Mouse (Mus musculus) limb, embryonic 12.5 days (tissue): Measurements from ENCODE around the gene Msl2. TPM values are rescaled to one million over a fixed set of nuclear protein-coding genes. Genes with fewer than 3 reads are reported as not detected.

ENCODE experiments used
- ATAC-seq: fragments of 200-750 bp; cut with Nextera tagmentation; 2 replicates; pipeline ENCODE4 v1.8.0; 2017; ENCODE audit warnings: low read depth, moderate TSS enrichment; ENCODE audit not compliant: insufficient number of reproducible peaks, insufficient read depth, low FRiP score, low TSS enrichment
- H3K27ac ChIP-seq: fragments of 300-500 bp; sonication (generic); 2 replicates; pipeline ENCODE4 v1.5.1; 2016; ENCODE audit warnings: mild to moderate bottlenecking, moderate library complexity
- H3K27me3 ChIP-seq: fragments of 300-500 bp; sonication (generic); 2 replicates; pipeline ENCODE4 v1.6.1; 2016; ENCODE audit warnings: mild to moderate bottlenecking, moderate library complexity
- H3K36me3 ChIP-seq: fragments of 300-500 bp; sonication (generic); 2 replicates; pipeline ENCODE4 v1.6.1; 2016; ENCODE audit warnings: mild to moderate bottlenecking, moderate library complexity
- H3K4me1 ChIP-seq: fragments of 300-500 bp; sonication (generic); replicated peaks from 2 replicates; pipeline ENCODE4 v1.6.1; 2016
- H3K4me2 ChIP-seq: fragments of 300-500 bp; sonication (generic); 2 replicates; pipeline ENCODE4 v1.6.1; 2016; ENCODE audit warnings: mild to moderate bottlenecking, moderate library complexity
- H3K4me3 ChIP-seq: fragments of 300-500 bp; sonication (generic); replicated peaks from 2 replicates; pipeline ENCODE4 v1.5.1; 2016; ENCODE audit warnings: mild to moderate bottlenecking
- H3K9ac ChIP-seq: fragments of 300-500 bp; sonication (generic); replicated peaks from 2 replicates; pipeline ENCODE4 v1.6.1; 2016; ENCODE audit warnings: mild to moderate bottlenecking, moderate library complexity
- H3K9me3 ChIP-seq: fragments of 300-500 bp; sonication (generic); 2 replicates; pipeline ENCODE4 v1.6.1; 2016; ENCODE audit warnings: mild to moderate bottlenecking, moderate library complexity
- WGBS: fragments of 180-500 bp; shearing (Covaris S2); methylation state at CpG from one replicate; pipeline ENCODE4 v1.1.7; 2016; 5-methylcytosine and 5-hydroxymethylcytosine counted together
- polyA plus RNA-seq: library from polyadenylated mRNA; unstranded; fragments of >200 nt; fragmentation: Nextera tagmentation; extraction: Ambion mirVana; gene quantifications from 2 replicates; pipeline ENCODE4 v1.2.1, GENCODE M21; 2016

The Msl2 gene
- 8.9 and 10.6 TPM in 2 replicates for polyA plus RNA-seq

DNA sequence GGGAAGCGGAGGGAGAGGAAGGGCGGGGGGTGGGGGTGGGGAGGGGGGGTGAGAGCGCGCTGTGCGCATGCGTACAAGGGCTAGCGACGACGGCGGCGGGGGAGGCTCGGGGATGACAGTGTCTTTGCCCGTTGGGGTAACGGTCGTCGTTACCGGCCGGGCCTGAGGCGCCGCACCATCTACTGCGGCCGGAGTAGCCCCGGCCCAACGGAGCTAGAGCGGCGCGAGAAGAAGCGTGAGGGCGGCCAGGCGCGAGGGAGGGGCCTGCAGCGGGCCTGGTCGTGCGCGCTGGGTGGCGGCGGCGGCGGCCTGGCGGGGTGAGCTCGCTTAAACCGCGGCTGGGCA lies at the start of gene Msl2:
Msl2 (plus strand) TSS at position 115 of the 345 bp plus-strand sequence.
- 0% methylated on average over 24 of the region's 43 CpGs for WGBS
- peak within 1 kb of the TSS; percentile 96 for H3K4me3 ChIP-seq

DNA sequence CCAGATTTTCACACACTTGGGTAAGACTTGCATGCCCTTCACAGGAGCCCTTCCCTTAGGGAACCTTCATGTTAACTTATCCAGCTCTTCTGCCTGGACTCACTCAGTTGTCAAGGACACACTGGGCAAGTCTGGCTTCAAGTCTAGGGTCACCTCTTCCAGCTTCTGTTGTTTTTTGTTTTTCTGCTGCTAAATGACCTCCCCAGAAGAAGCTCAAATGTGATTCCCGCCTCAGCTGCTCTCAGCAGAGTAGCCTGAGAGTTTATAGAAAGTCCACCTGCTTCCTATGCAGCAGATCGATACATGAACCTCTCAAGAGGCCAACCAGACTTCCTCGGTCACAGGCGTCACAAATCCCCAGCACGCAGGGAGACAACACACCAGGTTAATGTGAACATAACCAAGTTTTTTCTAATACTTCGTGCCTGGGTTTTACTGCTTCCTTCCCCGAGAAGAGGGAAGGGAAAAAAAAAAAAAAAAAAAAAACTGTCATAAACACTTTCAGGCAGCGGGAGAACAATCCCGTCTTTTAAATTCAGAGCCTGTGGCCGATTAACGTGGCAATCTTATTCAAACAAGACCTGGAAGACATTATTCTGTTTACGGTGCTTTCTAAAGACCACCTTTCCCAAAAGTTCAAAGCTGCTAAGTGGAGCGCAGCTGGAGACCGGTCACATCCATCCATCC lies 40.0 kb upstream of the Msl2 start:
- H3K4me3 ChIP-seq, result peak overlapping the region; percentile 54
- H3K36me3 ChIP-seq, result peaks cover 14% of the 10 kb centered on the region; the same call in 1 of the 2 replicates
- peak overlapping the region; percentile 60 for H3K4me2 ChIP-seq
- peak overlapping the region; percentile 98 for H3K27ac ChIP-seq
- H3K27me3 ChIP-seq, result no peaks in the 10 kb centered on the region
- H3K9me3 ChIP-seq, result no peaks in the 10 kb centered on the region
- peak overlapping the region; percentile 53 for H3K9ac ChIP-seq
- peaks cover 11% of the 10 kb centered on the region for H3K4me1 ChIP-seq
- WGBS, result 3% methylated on average over 14 of the region's 14 CpGs
- 0 out of 2 replicates have a peak, but pooled peaks have one; percentile 2 for ATAC-seq

More for the DNA sequence above, at the start of gene Msl2:
- H3K4me1 ChIP-seq, result peaks cover 21% of the 10 kb centered on the region
- peak within 1 kb of the TSS; percentile 97 for H3K9ac ChIP-seq
- H3K27me3 ChIP-seq, result no peaks in the 10 kb centered on the region
- peak; percentile 75 for ATAC-seq
- no peaks in the 10 kb centered on the region for H3K9me3 ChIP-seq
- H3K27ac ChIP-seq, result peak within 1 kb of the TSS; percentile 99
- no peaks in the 10 kb centered on the region; the same call in 1 of the 2 replicates for H3K36me3 ChIP-seq
- H3K4me2 ChIP-seq, result peak within 1 kb of the TSS; percentile 78

DNA sequence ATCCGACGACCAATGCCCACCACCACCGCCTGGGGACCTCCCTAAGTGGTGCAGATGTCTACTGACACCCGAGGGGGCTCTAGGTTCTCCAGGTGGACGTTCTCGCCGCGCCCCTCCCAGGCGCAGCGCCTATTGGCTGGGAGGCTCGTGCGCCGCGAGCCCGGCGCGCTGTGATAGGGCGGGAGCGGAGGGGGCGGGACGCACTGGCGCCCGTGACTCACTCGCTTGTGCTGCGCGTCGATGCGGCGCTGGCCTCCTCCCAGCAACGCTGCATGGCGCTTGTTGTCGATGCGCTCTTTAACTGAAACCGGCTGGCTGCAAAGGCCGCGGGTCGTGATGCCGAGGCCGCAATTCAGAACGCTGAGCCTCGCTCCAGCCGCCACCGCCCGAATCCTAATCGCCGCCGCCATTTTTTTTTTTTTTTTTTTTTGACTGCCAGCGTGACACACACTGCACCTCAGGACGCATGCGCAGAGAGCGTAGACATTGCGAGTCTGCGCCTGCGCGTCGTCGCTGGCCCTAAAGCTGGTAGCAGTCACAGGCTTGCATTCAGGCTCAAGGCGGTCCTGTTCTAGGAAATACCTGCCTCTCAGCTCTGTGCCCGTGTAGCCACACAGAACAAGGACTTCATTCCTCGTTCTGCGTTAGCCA lies 39.3 kb upstream of the Msl2 start, which contains the start of gene Pccb:
Pccb (minus strand) TSS at position 451 of the 651 bp plus-strand sequence.
- Histone ChIP-seq H3K27me3 (no peaks in the 10 kb centered on the region), H3K9me3 (no peaks in the 10 kb centered on the region), H3K4me1 (peaks cover 11% of the 10 kb centered on the region), H3K9ac (peak within 1 kb of the TSS; percentile 55), H3K4me2 (peak within 1 kb of the TSS; percentile 60), H3K27ac (peak within 1 kb of the TSS; percentile 98), H3K4me3 (peak within 1 kb of the TSS; percentile 54), H3K36me3 (peaks cover 7% of the 10 kb centered on the region; the same call in 1 of the 2 replicates)
- peak; percentile 97 for ATAC-seq
- under 1% methylated on average over 61 of the region's 61 CpGs for WGBS

GRCm38 (mm10) chr9:101035836-101036596 lies 37.9 kb upstream of the Msl2 start:
- no peak overlapping the region for H3K27ac ChIP-seq
- no peak overlapping the region for H3K4me2 ChIP-seq
- H3K4me3 ChIP-seq, result no peak overlapping the region
- H3K9me3 ChIP-seq, result no peaks in the 10 kb centered on the region
- WGBS, result 84% methylated on average over 12 of the region's 15 CpGs
- H3K36me3 ChIP-seq, result peaks cover 6% of the 10 kb centered on the region; the same call in 1 of the 2 replicates
- no peak overlapping the region for H3K9ac ChIP-seq
- no peaks in the 10 kb centered on the region for H3K27me3 ChIP-seq
- no peak for ATAC-seq
- peaks cover 11% of the 10 kb centered on the region for H3K4me1 ChIP-seq

DNA sequence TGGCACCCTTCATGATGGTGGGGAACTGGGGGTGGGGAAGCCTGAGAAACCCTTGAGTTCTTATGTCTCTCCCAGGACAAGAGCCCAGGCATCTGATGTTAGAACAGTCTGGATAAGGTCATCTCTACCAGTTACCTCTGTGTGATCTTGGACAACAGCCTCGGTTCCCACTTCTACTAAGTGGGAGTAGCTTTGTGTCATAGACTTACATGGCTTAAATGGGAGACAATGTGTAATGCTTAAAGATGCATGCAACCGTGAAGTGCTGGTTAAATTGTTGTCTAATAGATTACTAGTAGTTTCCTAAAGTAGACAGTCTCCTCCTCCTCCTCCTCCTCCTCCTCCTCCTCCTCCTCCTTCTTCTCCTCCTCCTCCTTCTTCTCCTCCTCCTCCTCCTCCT lies 37.0 kb upstream of the Msl2 start:
- H3K9ac ChIP-seq, result no peak overlapping the region
- no peak for ATAC-seq
- WGBS, result 86% methylated on average over 2 of the region's 2 CpGs
- H3K4me2 ChIP-seq, result no peak overlapping the region
- no peaks in the 10 kb centered on the region for H3K9me3 ChIP-seq
- no peaks in the 10 kb centered on the region for H3K27me3 ChIP-seq
- no peak overlapping the region for H3K4me3 ChIP-seq
- H3K27ac ChIP-seq, result no peak overlapping the region
- H3K36me3 ChIP-seq, result peaks cover 2% of the 10 kb centered on the region; the same call in 1 of the 2 replicates
- H3K4me1 ChIP-seq, result peaks cover 11% of the 10 kb centered on the region

- no peaks in the 10 kb centered on the region for H3K9me3 ChIP-seq
- no peak overlapping the region for H3K9ac ChIP-seq
- no peak overlapping the region for H3K4me3 ChIP-seq
- peaks cover 11% of the 10 kb centered on the region for H3K4me1 ChIP-seq
- H3K4me2 ChIP-seq, result no peak overlapping the region
- no peaks in the 10 kb centered on the region for H3K36me3 ChIP-seq
- no peak overlapping the region for H3K27ac ChIP-seq
- ATAC-seq, result no peak
- WGBS, result 37% methylated on average over 7 of the region's 7 CpGs
- no peaks in the 10 kb centered on the region for H3K27me3 ChIP-seq
These were observed 36.5 kb upstream of the Msl2 start for GRCm38 (mm10) chr9:101037396-101037795.

DNA sequence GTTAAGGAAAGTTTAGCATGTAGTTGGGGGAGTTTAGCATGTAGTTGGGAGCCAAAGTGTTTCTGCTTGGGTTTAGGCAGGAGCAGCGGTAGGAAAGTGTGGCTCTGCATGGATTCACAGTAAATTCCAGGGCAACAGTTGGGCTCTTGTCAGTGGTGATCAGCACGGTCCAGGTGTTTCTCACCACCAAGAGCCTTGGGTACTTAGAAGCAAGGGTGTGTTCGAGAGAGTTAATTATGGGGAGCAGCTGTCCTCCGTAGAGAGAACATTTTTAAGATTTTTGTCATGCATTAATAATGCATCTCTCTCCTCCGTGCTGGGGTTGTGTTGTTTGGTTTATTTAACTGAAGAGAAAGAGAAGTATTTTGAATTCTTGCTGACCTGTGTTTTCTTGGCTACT lies 35.3 kb upstream of the Msl2 start:
- no peaks in the 10 kb centered on the region for H3K27me3 ChIP-seq
- H3K9me3 ChIP-seq, result no peaks in the 10 kb centered on the region
- H3K4me3 ChIP-seq, result no peak overlapping the region
- no peak for ATAC-seq
- no peak overlapping the region for H3K27ac ChIP-seq
- peaks cover 7% of the 10 kb centered on the region for H3K4me1 ChIP-seq
- H3K9ac ChIP-seq, result no peak overlapping the region
- H3K4me2 ChIP-seq, result no peak overlapping the region
- H3K36me3 ChIP-seq, result no peaks in the 10 kb centered on the region
- WGBS, result 64% methylated on average over 5 of the region's 5 CpGs

DNA sequence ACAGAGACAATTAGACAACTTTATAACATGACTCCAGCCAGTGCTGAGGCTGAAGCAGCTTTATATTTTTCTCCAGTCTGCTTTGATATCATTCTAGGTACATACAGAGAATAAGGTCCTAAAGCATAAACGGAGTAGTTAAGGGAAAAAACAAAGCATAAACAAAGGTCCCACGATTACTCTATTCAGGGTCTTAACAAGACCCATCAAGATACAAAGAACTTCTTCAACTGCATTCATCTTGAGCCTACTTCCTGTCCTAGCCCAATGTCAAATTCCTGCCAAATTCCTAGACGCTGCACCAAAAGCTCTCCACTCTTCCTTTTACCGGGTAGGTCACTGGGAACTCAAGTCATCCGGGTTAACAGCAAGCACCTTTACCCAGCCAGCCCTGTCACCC lies 32.4 kb upstream of the Msl2 start:
- Histone ChIP-seq H3K36me3 (no peaks in the 10 kb centered on the region), H3K27me3 (no peaks in the 10 kb centered on the region), H3K27ac (no peak overlapping the region), H3K9ac (no peak overlapping the region), H3K9me3 (no peaks in the 10 kb centered on the region), H3K4me1 (no peaks in the 10 kb centered on the region), H3K4me3 (no peak overlapping the region), H3K4me2 (no peak overlapping the region)
- WGBS, result 77% methylated on average over 5 of the region's 5 CpGs
- ATAC-seq, result no peak

DNA sequence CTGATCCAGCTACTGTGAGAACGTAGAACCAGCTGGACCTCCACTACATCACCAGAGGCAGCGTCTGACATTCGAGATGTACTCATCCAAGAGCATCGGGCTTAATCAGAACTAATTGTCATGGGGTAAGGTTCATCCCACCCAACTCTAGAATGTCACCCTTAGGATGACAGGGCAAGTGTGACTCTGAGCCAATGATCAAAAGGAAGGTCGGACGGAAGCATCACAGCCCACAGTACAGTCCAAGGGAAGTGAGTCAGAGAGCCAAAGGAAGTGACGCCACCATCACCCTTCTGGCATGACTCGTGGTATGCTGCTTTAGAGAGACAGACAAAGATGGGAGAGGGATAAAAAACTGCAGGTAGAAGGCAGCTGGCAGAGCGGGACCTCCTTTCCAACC lies 31.7 kb upstream of the Msl2 start:
- WGBS, result 77% methylated on average over 9 of the region's 9 CpGs
- Histone ChIP-seq H3K9me3 (no peaks in the 10 kb centered on the region), H3K27me3 (no peaks in the 10 kb centered on the region), H3K4me1 (no peaks in the 10 kb centered on the region), H3K36me3 (no peaks in the 10 kb centered on the region), H3K9ac (no peak overlapping the region), H3K27ac (no peak overlapping the region), H3K4me2 (no peak overlapping the region), H3K4me3 (no peak overlapping the region)
- ATAC-seq, result no peak

DNA sequence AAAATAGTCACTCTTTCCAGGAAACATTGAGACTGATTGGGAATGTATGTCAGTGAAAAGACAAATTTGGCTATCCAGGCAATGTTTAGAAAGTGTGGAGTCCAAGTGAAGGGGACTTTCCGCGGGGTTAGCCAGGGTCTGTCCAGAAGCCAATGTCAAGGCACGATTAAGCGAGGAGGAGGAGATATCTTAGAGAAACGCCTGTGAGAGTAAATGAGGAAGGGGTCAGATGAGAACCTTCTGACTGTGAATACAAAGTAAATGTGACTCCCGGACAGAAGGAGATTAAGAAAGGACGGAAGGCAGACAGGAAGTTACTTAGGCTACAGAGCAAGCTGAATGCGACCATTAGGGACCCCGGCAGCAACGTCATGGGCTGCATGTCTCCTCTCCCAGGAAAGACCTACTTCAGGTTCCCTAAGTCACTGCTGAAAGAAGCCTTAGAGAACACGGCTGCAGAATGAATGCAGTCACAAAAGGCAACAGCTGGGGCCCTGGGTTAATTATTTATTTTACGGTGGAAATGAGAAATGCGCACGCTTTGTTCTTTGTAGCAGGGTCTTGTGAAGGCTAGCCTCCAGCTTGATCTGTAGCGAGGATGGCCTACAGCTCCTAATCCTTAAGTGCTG lies 28.1 kb upstream of the Msl2 start:
- no peaks in the 10 kb centered on the region for H3K9me3 ChIP-seq
- no peak overlapping the region for H3K9ac ChIP-seq
- H3K4me1 ChIP-seq, result no peaks in the 10 kb centered on the region
- no peak overlapping the region for H3K4me2 ChIP-seq
- H3K27ac ChIP-seq, result no peak overlapping the region
- H3K27me3 ChIP-seq, result no peaks in the 10 kb centered on the region
- 72% methylated on average over 15 of the region's 15 CpGs for WGBS
- no peak for ATAC-seq
- no peak overlapping the region for H3K4me3 ChIP-seq
- no peaks in the 10 kb centered on the region for H3K36me3 ChIP-seq

DNA sequence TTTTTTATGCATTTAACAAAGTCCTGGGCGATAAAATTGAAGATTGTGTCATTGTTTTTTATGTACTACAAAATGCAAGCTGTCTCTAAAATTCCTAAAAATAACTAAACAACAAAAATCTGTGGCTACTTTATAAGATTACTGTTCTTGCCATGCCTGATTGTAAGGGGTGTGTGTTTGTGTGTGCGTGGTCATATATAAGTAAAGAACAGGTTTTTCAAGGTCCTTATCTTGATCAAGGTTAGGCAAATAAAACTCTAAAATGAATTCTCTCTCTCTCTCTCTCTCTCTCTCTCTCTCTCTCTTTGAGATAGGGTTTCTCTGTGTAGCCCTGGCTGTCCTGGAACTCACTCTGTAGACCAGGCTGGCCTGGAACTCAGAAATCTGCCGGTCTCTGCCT lies 21.9 kb upstream of the Msl2 start:
- no peak overlapping the region for H3K27ac ChIP-seq
- H3K4me3 ChIP-seq, result no peak overlapping the region
- no peak overlapping the region for H3K4me2 ChIP-seq
- no peak overlapping the region for H3K9ac ChIP-seq
- 91% methylated on average over 3 of the region's 3 CpGs for WGBS
- no peak for ATAC-seq
- H3K36me3 ChIP-seq, result no peaks in the 10 kb centered on the region
- no peaks in the 10 kb centered on the region for H3K9me3 ChIP-seq
- H3K4me1 ChIP-seq, result no peaks in the 10 kb centered on the region
- no peaks in the 10 kb centered on the region for H3K27me3 ChIP-seq
